Mouse (Mus musculus): ENCODE data around the gene Emc6.

DNA sequence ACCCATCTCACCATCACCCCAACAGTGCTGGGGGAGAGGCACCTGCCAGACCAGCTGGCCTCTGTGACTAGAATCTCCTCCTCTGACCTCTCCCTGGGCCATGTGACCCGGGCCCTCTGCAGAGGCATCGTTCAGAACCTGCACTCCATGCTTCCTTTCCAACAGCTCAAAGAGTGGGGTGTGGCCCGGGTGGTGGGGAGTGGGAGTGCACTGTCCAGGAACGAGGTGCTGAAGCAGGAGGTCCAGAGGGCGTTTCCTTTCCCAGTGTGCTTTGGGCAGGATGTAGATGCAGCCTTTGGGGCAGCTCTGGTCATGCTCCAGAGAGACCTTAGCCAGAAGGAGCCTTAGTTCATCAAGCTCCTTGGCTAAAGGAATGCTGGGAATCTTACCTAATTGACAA lies 46.0 kb upstream of the Emc6 start:
- no peak for TF ChIP-seq CTCF (IDR thresholded peaks at IDR 0.05; ENCODE audit: control insufficient read depth, insufficient read depth, low read length)
- no peak for TF ChIP-seq POLR2A (IDR thresholded peaks at IDR 0.05; ENCODE audit: borderline replicate concordance, control insufficient read depth, low read depth, low read length)
